Mouse (Mus musculus): ENCODE results near the gene Ccdc80. TPM values are rescaled to one million over a fixed set of nuclear protein-coding genes. Genes with fewer than 3 reads are reported as not detected.
A peak's percentile ranks its signal among the peaks of the same experiment; 100 is the strongest.

Ccdc80 gene
- polyA plus RNA-seq, 1 experiment from 2014 or later, result 51.1 TPM

DNA sequence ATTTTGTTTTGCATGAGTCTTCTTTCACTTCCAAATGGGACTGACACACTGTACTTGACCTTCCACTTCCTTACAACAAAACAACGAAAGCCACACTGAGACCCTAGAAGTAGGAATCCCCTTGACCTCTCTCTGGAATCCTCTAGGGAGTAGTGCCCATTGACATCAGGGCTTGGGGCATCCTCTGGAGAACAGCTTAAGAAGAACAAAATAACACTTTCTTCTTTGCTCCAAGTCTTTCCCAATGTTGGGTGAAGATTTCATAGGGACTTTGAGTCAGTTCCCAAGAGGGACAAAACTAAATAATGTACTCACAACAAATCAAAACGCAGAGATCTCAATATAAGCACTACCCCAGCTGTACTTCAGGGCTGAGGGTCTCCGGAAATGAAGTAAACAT lies 25.6 kb downstream of the Ccdc80 start:
- H3K36me3 ChIP-seq, result peaks cover 46% of the 10 kb centered on the region
- no peak for ATAC-seq (ENCODE audit: insufficient number of reproducible peaks, insufficient read depth, low FRiP score, low TSS enrichment, low read depth)
- WGBS, result 83% methylated on average over 3 of the region's 3 CpGs

DNA sequence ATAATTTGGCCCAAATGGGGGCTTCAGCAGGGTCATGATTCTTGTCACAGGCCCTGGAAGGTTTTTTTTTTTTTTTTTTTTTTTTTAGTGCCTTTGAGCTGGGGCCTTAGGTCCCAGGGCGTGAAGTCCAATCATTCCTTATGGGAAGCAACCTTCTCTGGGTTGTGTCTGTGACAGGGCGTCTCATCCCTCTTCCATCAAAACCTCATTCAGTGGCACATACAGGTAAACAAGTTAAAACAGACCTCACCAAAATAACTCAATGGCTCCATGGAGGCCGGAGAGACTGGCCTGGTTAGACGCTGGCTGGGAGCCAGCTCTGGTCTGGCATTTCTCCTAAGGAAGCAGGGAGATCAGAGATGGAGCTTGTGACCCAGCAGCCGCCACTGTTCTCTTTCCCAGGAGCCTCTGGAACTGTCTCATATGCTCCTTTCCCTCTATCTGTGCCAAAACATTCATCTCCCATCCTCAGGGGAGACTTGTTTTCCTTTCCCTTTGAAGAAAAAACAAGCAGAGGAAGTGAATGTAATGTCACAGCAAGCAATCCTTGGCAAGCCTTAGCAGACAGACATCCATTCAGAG lies 27.7 kb downstream of the Ccdc80 start:
- Histone ChIP-seq H3K27me3 (no peaks in the 10 kb centered on the region), H3K4me2 (no peak overlapping the region), H3K27ac (no peak overlapping the region), H3K4me3 (replicated peaks) (no peak overlapping the region), H3K9ac (replicated peaks) (no peak overlapping the region), H3K36me3 (peaks cover 46% of the 10 kb centered on the region), H3K4me1 (replicated peaks) (no peaks in the 10 kb centered on the region), H3K9me3 (no peaks in the 10 kb centered on the region)
- ATAC-seq (ENCODE audit: insufficient number of reproducible peaks, insufficient read depth, low FRiP score, low TSS enrichment, low read depth), result no peak
- WGBS, result 43% methylated on average over 5 of the region's 5 CpGs

More for the DNA sequence above, 25.6 kb downstream of the Ccdc80 start:
- no peaks in the 10 kb centered on the region for H3K27me3 ChIP-seq
- no peak overlapping the region for H3K9ac ChIP-seq (replicated peaks)
- no peaks in the 10 kb centered on the region for H3K9me3 ChIP-seq
- no peak overlapping the region for H3K4me3 ChIP-seq (replicated peaks)
- no peak overlapping the region for H3K4me2 ChIP-seq
- H3K4me1 ChIP-seq (replicated peaks), result no peaks in the 10 kb centered on the region
- no peak overlapping the region for H3K27ac ChIP-seq

DNA sequence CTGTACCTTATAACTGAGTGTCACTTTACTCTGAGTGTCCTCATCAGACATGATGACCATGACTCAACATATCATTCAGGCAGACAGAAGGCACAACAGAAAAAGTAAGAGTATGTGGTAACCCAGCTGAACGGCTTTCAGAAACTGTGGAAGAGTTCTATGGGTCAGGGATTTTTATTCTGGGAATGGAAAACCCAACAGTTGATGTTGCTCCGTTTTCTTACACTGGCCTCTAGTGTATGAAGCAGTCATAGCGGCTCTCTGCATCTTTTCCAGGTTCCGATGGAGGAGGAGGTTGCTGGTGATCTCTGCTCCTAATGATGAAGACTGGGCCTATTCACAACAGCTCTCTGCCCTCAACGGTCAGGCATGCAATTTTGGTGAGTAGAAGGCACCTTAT lies 29.4 kb downstream of the Ccdc80 start:
- Histone ChIP-seq H3K9ac (replicated peaks) (no peak overlapping the region), H3K4me2 (no peak overlapping the region), H3K27me3 (no peaks in the 10 kb centered on the region), H3K4me3 (replicated peaks) (no peak overlapping the region), H3K9me3 (no peaks in the 10 kb centered on the region), H3K4me1 (replicated peaks) (no peaks in the 10 kb centered on the region), H3K27ac (no peak overlapping the region), H3K36me3 (peaks cover 42% of the 10 kb centered on the region; the same call in 1 of the 2 replicates)
- WGBS, result 74% methylated on average over 5 of the region's 5 CpGs
- no peak for ATAC-seq (ENCODE audit: insufficient number of reproducible peaks, insufficient read depth, low FRiP score, low TSS enrichment, low read depth)

DNA sequence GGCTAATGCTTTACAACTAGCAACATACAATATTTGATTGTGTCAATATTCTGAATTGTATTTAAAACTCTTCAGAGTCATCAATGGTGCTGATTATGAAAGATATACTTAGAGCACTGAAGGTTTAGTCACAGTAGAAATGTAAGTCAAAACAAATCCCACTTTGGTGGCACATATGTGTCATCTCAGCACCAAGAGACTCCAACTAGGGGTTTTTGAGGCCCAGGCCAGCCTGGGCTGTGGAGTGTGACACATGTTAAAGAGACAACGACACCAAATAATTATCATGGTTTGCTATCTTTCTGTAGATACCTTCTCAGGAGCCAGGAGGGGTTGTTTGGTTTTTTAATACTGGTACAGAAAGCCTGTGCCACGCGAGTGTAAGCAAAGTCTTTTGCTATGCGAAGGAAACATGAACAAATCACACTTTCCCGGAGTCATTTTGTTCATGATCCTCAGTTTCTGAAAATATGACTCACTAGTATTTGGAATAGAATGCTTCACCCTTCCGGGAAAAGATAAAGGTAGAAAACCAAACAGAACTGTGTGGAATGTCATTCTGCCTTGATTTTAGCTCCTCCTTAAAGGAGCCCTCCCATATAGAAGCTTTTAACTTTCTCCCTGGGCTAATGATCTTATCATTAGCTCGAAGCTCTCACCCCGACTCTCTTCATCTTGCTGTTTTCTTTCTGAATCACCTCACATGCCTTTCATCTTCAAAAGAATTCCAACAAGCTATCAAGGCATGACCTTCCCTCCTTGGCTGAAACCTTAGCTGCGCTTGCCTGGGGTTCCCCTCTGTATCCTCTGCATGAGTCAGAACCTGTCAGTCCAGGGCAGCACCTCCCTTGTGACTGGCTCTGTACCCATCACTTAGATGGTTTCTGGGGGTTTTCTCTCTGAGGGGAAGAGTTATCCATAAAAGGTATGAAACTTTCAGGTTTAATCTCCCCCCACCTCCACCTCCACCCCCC lies 31.3 kb downstream of the Ccdc80 start:
- Histone ChIP-seq H3K4me1 (replicated peaks) (no peaks in the 10 kb centered on the region), H3K9ac (replicated peaks) (no peak overlapping the region), H3K9me3 (no peaks in the 10 kb centered on the region), H3K27me3 (no peaks in the 10 kb centered on the region), H3K27ac (no peak overlapping the region), H3K36me3 (peaks cover 29% of the 10 kb centered on the region), H3K4me2 (no peak overlapping the region), H3K4me3 (replicated peaks) (no peak overlapping the region)
- ATAC-seq (ENCODE audit: insufficient number of reproducible peaks, insufficient read depth, low FRiP score, low TSS enrichment, low read depth), result no peak
- WGBS, result 54% methylated on average over 9 of the region's 9 CpGs

DNA sequence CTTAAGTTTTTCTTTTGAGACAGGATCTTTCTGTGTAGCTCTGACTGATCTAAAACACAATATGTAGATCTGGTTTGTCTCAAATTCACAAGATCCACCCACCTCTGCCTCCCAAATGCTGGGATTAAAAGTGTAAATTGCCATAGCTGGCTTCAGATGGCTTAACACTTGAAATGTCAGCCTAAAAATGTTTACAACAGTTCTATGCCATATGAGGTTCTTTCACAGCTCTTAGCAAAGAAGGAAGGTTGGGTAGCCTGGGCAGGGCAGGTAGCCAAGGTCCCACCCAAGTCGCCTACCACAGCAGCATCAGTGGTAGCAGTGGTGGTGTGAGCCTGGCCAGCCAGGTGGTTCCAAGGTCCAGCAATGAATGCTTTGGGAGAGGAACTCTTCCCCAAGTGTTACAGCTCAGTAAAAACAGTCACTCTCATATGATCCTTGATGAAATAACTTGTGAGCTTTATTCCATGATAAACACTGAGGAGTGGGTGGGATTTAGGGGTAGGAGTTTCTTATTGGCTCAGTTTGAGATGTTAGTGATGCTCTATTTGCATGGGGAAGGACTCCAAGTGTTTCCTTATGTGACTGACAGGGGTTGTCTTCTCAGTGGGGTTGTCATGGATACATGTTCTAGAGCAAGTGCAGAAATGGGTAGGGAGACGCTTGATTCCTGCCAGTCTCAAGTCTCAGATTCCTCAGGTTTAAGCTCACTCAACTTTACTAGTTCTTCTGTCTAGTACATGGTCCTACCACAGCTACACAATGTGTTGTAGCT lies 34.9 kb downstream of the Ccdc80 start:
- H3K9me3 ChIP-seq, result no peaks in the 10 kb centered on the region
- no peak overlapping the region for H3K9ac ChIP-seq (replicated peaks)
- no peak for ATAC-seq (ENCODE audit: insufficient number of reproducible peaks, insufficient read depth, low FRiP score, low TSS enrichment, low read depth)
- WGBS, result 84% methylated on average over 2 of the region's 2 CpGs
- no peaks in the 10 kb centered on the region for H3K4me1 ChIP-seq (replicated peaks)
- H3K27ac ChIP-seq, result no peak overlapping the region
- no peak overlapping the region for H3K4me3 ChIP-seq (replicated peaks)
- H3K4me2 ChIP-seq, result no peak overlapping the region
- peaks cover 21% of the 10 kb centered on the region for H3K36me3 ChIP-seq
- H3K27me3 ChIP-seq, result no peaks in the 10 kb centered on the region

DNA sequence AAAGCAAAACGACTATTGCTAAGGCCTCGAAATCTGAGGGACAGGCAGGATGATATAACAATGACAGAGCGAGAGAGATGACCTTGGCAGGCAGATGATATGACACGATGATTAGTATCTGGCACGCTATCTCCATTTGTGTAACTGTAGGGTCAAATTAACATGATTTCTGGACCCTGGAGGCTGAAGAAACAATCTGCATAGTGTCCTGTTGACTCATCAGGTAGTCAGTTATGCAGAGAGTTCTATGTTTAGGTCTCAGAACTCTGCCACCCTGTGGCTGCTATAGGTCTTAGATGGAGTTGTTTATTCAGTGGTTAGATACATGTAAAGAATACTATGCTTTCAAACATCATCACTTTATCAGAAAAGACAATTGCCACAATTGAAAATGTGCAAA lies 48.5 kb downstream of the Ccdc80 start:
- H3K9ac ChIP-seq (replicated peaks), result no peak overlapping the region
- no peaks in the 10 kb centered on the region for H3K9me3 ChIP-seq
- H3K4me3 ChIP-seq (replicated peaks), result no peak overlapping the region
- 92% methylated on average over 5 of the region's 5 CpGs for WGBS
- no peak overlapping the region for H3K27ac ChIP-seq
- no peak overlapping the region for H3K4me2 ChIP-seq
- no peaks in the 10 kb centered on the region for H3K27me3 ChIP-seq
- no peaks in the 10 kb centered on the region for H3K4me1 ChIP-seq (replicated peaks)
- ATAC-seq (ENCODE audit: insufficient number of reproducible peaks, insufficient read depth, low FRiP score, low TSS enrichment, low read depth), result no peak
- H3K36me3 ChIP-seq, result peaks cover 62% of the 10 kb centered on the region

DNA sequence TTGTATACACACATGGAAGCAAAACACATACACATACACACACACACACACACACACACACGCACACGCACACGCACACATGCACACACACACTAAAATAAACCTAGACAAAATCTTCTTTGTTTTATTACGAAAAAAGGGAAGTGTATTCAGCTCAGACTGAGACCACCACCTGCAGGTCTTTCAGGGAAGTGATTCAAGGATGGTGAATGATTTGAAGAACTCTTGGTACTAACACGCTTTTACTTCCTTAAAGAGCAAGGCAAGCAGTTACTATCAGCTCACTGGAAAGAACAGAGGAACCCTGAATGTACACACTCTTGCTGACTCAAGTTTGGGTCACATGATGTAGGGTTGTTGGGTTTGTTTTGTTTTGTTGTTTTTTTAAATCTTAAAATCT lies 49.4 kb downstream of the Ccdc80 start:
- Histone ChIP-seq H3K27me3 (no peaks in the 10 kb centered on the region), H3K4me1 (replicated peaks) (no peaks in the 10 kb centered on the region), H3K27ac (no peak overlapping the region), H3K36me3 (peaks cover 68% of the 10 kb centered on the region), H3K4me3 (replicated peaks) (no peak overlapping the region), H3K9me3 (no peaks in the 10 kb centered on the region), H3K9ac (replicated peaks) (no peak overlapping the region), H3K4me2 (no peak overlapping the region)
- no peak for ATAC-seq (ENCODE audit: insufficient number of reproducible peaks, insufficient read depth, low FRiP score, low TSS enrichment, low read depth)
- WGBS, result 92% methylated on average over 5 of the region's 5 CpGs

DNA sequence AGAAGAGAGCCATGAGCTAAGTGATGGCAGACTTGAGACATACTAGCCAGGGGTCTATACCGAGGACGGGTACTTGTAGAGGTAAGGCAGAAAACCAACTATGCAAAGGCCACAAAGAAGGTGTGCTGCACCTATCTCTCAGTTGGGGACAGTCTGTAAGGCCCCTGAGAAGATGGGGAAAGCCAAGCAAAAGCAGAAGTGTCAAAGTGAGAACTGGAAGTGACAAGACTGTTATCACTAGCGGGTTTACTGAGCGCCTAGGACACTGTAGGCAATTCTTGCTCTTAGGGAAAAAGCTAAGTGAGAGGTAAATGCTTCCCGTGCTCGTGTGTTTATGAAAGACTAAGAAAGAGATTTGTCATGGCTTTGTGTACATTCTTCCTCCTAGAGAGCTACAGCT lies 51.9 kb downstream of the Ccdc80 start:
- H3K27ac ChIP-seq, result no peak overlapping the region
- WGBS, result 96% methylated on average over 6 of the region's 6 CpGs
- no peaks in the 10 kb centered on the region for H3K27me3 ChIP-seq
- ATAC-seq (ENCODE audit: insufficient number of reproducible peaks, insufficient read depth, low FRiP score, low TSS enrichment, low read depth), result no peak
- no peaks in the 10 kb centered on the region for H3K4me1 ChIP-seq (replicated peaks)
- no peak overlapping the region for H3K4me2 ChIP-seq
- no peak overlapping the region for H3K4me3 ChIP-seq (replicated peaks)
- no peak overlapping the region for H3K9ac ChIP-seq (replicated peaks)
- H3K9me3 ChIP-seq, result no peaks in the 10 kb centered on the region
- H3K36me3 ChIP-seq, result peaks cover 71% of the 10 kb centered on the region

DNA sequence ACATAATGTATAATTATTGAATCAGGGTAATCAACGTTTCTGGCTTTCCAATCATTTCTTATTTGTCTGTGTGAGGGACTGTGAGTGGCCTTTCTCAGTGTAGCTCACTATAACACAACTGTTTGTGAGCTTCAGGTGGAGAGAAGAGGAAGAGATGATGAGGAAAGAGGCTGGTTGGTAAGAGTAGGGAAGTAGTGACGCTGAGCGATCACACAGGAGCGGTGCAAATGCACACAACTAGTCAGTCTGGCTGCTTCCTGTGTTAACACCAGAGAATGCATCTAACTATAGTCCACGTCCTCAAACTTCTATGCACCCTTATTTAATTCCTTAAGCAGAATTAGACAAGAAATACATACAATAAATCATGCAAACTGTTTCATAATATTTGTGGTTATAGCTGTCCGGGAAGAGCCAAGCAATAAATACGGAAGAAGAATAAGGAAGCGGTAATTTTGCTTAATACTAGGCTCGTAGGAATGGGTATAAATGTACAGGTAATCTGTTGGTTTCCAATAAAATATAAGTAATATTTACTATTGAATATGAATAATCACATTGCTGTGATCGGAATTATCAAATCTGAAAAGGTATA lies 55.4 kb downstream of the Ccdc80 start:
- Histone ChIP-seq H3K4me3 (replicated peaks) (no peak overlapping the region), H3K27ac (no peak overlapping the region), H3K4me1 (replicated peaks) (no peaks in the 10 kb centered on the region), H3K4me2 (no peak overlapping the region), H3K9me3 (no peaks in the 10 kb centered on the region), H3K9ac (replicated peaks) (no peak overlapping the region), H3K36me3 (peaks cover 68% of the 10 kb centered on the region), H3K27me3 (no peaks in the 10 kb centered on the region)
- ATAC-seq (ENCODE audit: insufficient number of reproducible peaks, insufficient read depth, low FRiP score, low TSS enrichment, low read depth), result no peak
- 92% methylated on average over 10 of the region's 10 CpGs for WGBS

DNA sequence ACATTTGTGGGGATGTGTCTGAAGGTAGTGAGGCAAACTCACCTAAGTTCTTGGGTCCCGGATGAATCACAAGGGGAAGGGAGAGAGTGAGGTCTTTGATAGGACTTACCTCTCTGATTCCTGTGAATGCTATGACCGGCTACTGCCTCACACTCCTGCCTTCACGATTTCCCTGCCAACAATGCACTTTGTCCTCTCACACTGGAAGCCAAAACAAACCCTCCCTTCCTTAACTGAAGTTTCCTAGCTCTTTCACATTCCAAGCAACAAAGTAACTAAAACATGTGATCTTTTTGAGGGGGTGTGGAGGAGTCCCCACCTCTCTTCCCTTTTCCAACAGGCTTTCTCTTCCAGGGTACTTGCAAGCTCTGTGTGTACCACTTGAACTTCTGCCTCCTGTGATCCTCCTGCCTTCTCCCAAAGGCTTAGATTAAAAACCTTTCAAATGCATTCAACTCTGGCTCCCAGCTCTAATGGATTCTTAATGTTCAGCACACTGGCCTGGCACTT lies 61.6 kb downstream of the Ccdc80 start:
- no peak for ATAC-seq (ENCODE audit: insufficient number of reproducible peaks, insufficient read depth, low FRiP score, low TSS enrichment, low read depth)
- H3K36me3 ChIP-seq, result peaks cover 35% of the 10 kb centered on the region
- H3K4me2 ChIP-seq, result no peak overlapping the region
- H3K27me3 ChIP-seq, result no peaks in the 10 kb centered on the region
- no peak overlapping the region for H3K9ac ChIP-seq (replicated peaks)
- no peaks in the 10 kb centered on the region for H3K9me3 ChIP-seq
- 87% methylated on average over 3 of the region's 3 CpGs for WGBS
- peaks cover 8% of the 10 kb centered on the region for H3K4me1 ChIP-seq (replicated peaks)
- no peak overlapping the region for H3K4me3 ChIP-seq (replicated peaks)
- H3K27ac ChIP-seq, result no peak overlapping the region

DNA sequence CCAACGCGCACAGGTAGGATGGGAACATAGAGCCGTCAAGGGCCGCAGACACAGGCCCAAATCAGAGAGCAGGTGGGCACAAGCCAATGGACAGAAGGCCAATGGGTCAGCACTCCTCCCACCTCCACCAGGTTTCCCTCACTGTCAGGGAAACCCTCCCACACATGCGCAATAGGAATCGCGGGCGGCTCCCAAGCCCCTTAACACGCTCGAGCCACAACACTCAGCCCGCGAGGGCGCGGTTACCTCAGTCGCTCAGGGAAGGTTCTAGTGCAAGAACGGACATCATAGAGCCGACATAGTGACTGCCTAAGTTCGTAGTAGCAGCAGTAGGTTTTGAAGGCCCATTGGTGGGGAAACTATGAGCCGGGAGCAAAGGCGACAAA lies 64.9 kb downstream of the Ccdc80 start:
- WGBS, result under 1% methylated on average over 20 of the region's 20 CpGs
- H3K9ac ChIP-seq (replicated peaks), result peak overlapping the region; percentile 65
- peak; percentile 81 for ATAC-seq (ENCODE audit: insufficient number of reproducible peaks, insufficient read depth, low FRiP score, low TSS enrichment, low read depth)

More for the DNA sequence above, 64.9 kb downstream of the Ccdc80 start:
- peak overlapping the region; percentile 89 for H3K27ac ChIP-seq
- peak overlapping the region; percentile 84 for H3K4me3 ChIP-seq (replicated peaks)
- peaks cover 16% of the 10 kb centered on the region for H3K4me1 ChIP-seq (replicated peaks)
- peaks cover 13% of the 10 kb centered on the region for H3K36me3 ChIP-seq
- H3K9me3 ChIP-seq, result no peaks in the 10 kb centered on the region
- H3K4me2 ChIP-seq, result peak overlapping the region; percentile 73
- no peaks in the 10 kb centered on the region for H3K27me3 ChIP-seq

Measured in limb, embryonic 12.5 days (tissue).